Mouse (Mus musculus) heart, embryonic 16.5 days (tissue): Measurements from ENCODE around the gene Gm20390. TPM values are rescaled to one million over a fixed set of nuclear protein-coding genes. Genes with fewer than 3 reads are reported as not detected.

Source experiments
- ATAC-seq: fragments of 200-750 bp; cut with Nextera tagmentation; replicated peaks from 2 replicates; pipeline ENCODE4 v1.8.0; 2017; ENCODE audit warnings: moderate number of reproducible peaks; ENCODE audit not compliant: insufficient read depth, low FRiP score; ENCODE audit errors: extremely low read depth
- H3K27ac ChIP-seq: fragments of 300-500 bp; sonication (generic); 2 replicates; pipeline ENCODE4 v1.5.1; 2014; ENCODE audit warnings: mild to moderate bottlenecking, low read length, control low read depth, moderate library complexity
- H3K27me3 ChIP-seq: fragments of 300-500 bp; sonication (generic); 2 replicates; pipeline ENCODE4 v1.6.1; 2014; ENCODE audit warnings: low read length, mixed read lengths; ENCODE audit not compliant: control insufficient read depth, insufficient read depth
- H3K36me3 ChIP-seq: fragments of 300-500 bp; sonication (generic); 2 replicates; pipeline ENCODE4 v1.6.1; 2014; ENCODE audit not compliant: control insufficient read depth, insufficient read depth
- H3K4me1 ChIP-seq: fragments of 300-500 bp; sonication (generic); 2 replicates; pipeline ENCODE4 v1.6.1; 2014; ENCODE audit warnings: low read length, mixed read lengths; ENCODE audit not compliant: control insufficient read depth, insufficient read depth
- H3K4me2 ChIP-seq: fragments of 300-500 bp; sonication (generic); 2 replicates; pipeline ENCODE4 v1.6.1; 2014; ENCODE audit warnings: low read depth, mild to moderate bottlenecking, control low read depth, low read length
- H3K4me3 ChIP-seq: fragments of 300-500 bp; sonication (generic); 2 replicates; pipeline ENCODE4 v1.5.1; 2014; ENCODE audit warnings: mild to moderate bottlenecking, control low read depth, low read length
- H3K9ac ChIP-seq: fragments of 300-500 bp; sonication (generic); 2 replicates; pipeline ENCODE4 v1.6.1; 2014; ENCODE audit warnings: low read length, control low read depth
- H3K9me3 ChIP-seq: fragments of 300-500 bp; sonication (generic); replicated peaks from 2 replicates; pipeline ENCODE4 v1.6.1; 2016; ENCODE audit warnings: low read length; ENCODE audit not compliant: control insufficient read depth
- WGBS: fragments of 180-500 bp; shearing (Covaris S2); extraction: QIAGEN DNeasy Blood & Tissue Kit; methylation state at CpG from one replicate; pipeline ENCODE4 v1.1.7; 2014; 5-methylcytosine and 5-hydroxymethylcytosine counted together
- polyA plus RNA-seq: library from polyadenylated mRNA; unstranded; fragments of >200 nt; fragmentation: Nextera tagmentation; extraction: Ambion mirVana; gene quantifications from 2 replicates; pipeline ENCODE4 v1.2.1, GENCODE M21; 2015

Gene Gm20390
- 182 and 233 TPM in 2 replicates for polyA plus RNA-seq

- H3K9ac ChIP-seq, result peak within 1 kb of the TSS; percentile 85
- WGBS, result under 1% methylated on average over 40 of the region's 40 CpGs
Measured at GRCm38 (mm10) chr11:93968005-93968847, at the start of gene Gm20390, which contains the start of gene Nme1. TSS of gene Gm20390 (minus strand) at chr11:93968293. TSS of gene Nme1 (minus strand) at chr11:93968521.

GRCm38 (mm10) chr11:94003346-94003745 lies 35.3 kb upstream of the Gm20390 start:
- WGBS, result 89% methylated on average over 2 of the region's 2 CpGs
- Histone ChIP-seq H3K9ac (no peak overlapping the region), H3K27ac (no peak overlapping the region), H3K4me3 (no peak overlapping the region), H3K4me2 (no peak overlapping the region), H3K4me1 (peaks cover 3% of the 10 kb centered on the region), H3K9me3 (no peaks in the 10 kb centered on the region), H3K27me3 (no peaks in the 10 kb centered on the region), H3K36me3 (no peaks in the 10 kb centered on the region; the same call in 1 of the 2 replicates)
- no peak for ATAC-seq

More at GRCm38 (mm10) chr11:93968005-93968847, at the start of gene Gm20390, which contains the start of gene Nme1:
- H3K27me3 ChIP-seq, result no peaks in the 10 kb centered on the region
- ATAC-seq, result peak; percentile 95
- peaks cover 18% of the 10 kb centered on the region for H3K36me3 ChIP-seq
- peak within 1 kb of the TSS; percentile 88 for H3K4me3 ChIP-seq
- peaks cover 13% of the 10 kb centered on the region for H3K4me1 ChIP-seq
- no peaks in the 10 kb centered on the region for H3K9me3 ChIP-seq
- H3K4me2 ChIP-seq, result peak within 1 kb of the TSS; percentile 88
- H3K27ac ChIP-seq, result peak within 1 kb of the TSS; percentile 79

GRCm38 (mm10) chr11:93999276-93999675 lies 31.2 kb upstream of the Gm20390 start:
- H3K4me2 ChIP-seq, result no peak overlapping the region
- no peaks in the 10 kb centered on the region for H3K27me3 ChIP-seq
- H3K9me3 ChIP-seq, result no peaks in the 10 kb centered on the region
- H3K4me3 ChIP-seq, result no peak overlapping the region
- H3K9ac ChIP-seq, result no peak overlapping the region
- H3K4me1 ChIP-seq, result peaks cover 23% of the 10 kb centered on the region
- H3K36me3 ChIP-seq, result no peaks in the 10 kb centered on the region; the same call in 1 of the 2 replicates
- H3K27ac ChIP-seq, result no peak overlapping the region
- ATAC-seq, result no peak

- H3K27me3 ChIP-seq, result no peaks in the 10 kb centered on the region
- no peaks in the 10 kb centered on the region for H3K9me3 ChIP-seq
- WGBS, result 25% methylated on average over 13 of the region's 13 CpGs
- peak overlapping the region; percentile 63 for H3K4me2 ChIP-seq
- no peaks in the 10 kb centered on the region; the same call in 1 of the 2 replicates for H3K36me3 ChIP-seq
- no peak for ATAC-seq
- peak overlapping the region; percentile 100 for H3K4me3 ChIP-seq
- peak overlapping the region; percentile 98 for H3K9ac ChIP-seq
- peaks cover 23% of the 10 kb centered on the region for H3K4me1 ChIP-seq
- no peak overlapping the region; the same call in 1 of the 2 replicates for H3K27ac ChIP-seq
Measured at GRCm38 (mm10) chr11:93997141-93997775, 29.2 kb upstream of the Gm20390 start.

GRCm38 (mm10) chr11:93996306-93997140 lies 28.4 kb upstream of the Gm20390 start:
- H3K27me3 ChIP-seq, result no peaks in the 10 kb centered on the region
- peak overlapping the region; percentile 98 for H3K9ac ChIP-seq
- H3K4me3 ChIP-seq, result peak overlapping the region; percentile 100
- H3K27ac ChIP-seq, result peak overlapping the region; percentile 98
- WGBS, result under 1% methylated on average over 58 of the region's 58 CpGs
- H3K9me3 ChIP-seq, result no peaks in the 10 kb centered on the region
- H3K4me2 ChIP-seq, result peak overlapping the region; percentile 63
- no peaks in the 10 kb centered on the region for H3K36me3 ChIP-seq
- peaks cover 23% of the 10 kb centered on the region for H3K4me1 ChIP-seq
- ATAC-seq, result peak; percentile 26; the same call in 1 of the 2 replicates

GRCm38 (mm10) chr11:93995720-93996305 lies 27.7 kb upstream of the Gm20390 start, which contains the start of gene Spag9:
TSS of gene Spag9 (plus strand) at chr11:93996091.
- Histone ChIP-seq H3K4me3 (peak within 1 kb of the TSS; percentile 100), H3K4me1 (peaks cover 23% of the 10 kb centered on the region), H3K27ac (peak within 1 kb of the TSS; percentile 100), H3K9ac (peak within 1 kb of the TSS; percentile 98), H3K27me3 (no peaks in the 10 kb centered on the region), H3K4me2 (peak within 1 kb of the TSS; percentile 75), H3K9me3 (no peaks in the 10 kb centered on the region), H3K36me3 (no peaks in the 10 kb centered on the region)
- peak; percentile 93 for ATAC-seq
- WGBS, result under 1% methylated on average over 44 of the region's 70 CpGs

- no peaks in the 10 kb centered on the region for H3K9me3 ChIP-seq
- peak overlapping the region; percentile 80 for H3K9ac ChIP-seq
- H3K36me3 ChIP-seq, result no peaks in the 10 kb centered on the region
- peak overlapping the region; percentile 100 for H3K27ac ChIP-seq
- H3K27me3 ChIP-seq, result no peaks in the 10 kb centered on the region
- peaks cover 23% of the 10 kb centered on the region for H3K4me1 ChIP-seq
- under 1% methylated on average over 15 of the region's 15 CpGs for WGBS
- ATAC-seq, result peak; percentile 69
- peak overlapping the region; percentile 75 for H3K4me2 ChIP-seq
- H3K4me3 ChIP-seq, result peak overlapping the region; percentile 100
Measured at GRCm38 (mm10) chr11:93995111-93995719, 27.1 kb upstream of the Gm20390 start.

GRCm38 (mm10) chr11:93994531-93994930 lies 26.4 kb upstream of the Gm20390 start:
- H3K9ac ChIP-seq, result peak overlapping the region; percentile 80
- WGBS, result 48% methylated on average over 5 of the region's 5 CpGs
- H3K27me3 ChIP-seq, result no peaks in the 10 kb centered on the region
- H3K27ac ChIP-seq, result peak overlapping the region; percentile 100
- peak overlapping the region; percentile 100 for H3K4me3 ChIP-seq
- no peaks in the 10 kb centered on the region for H3K9me3 ChIP-seq
- no peak for ATAC-seq
- peaks cover 23% of the 10 kb centered on the region for H3K4me1 ChIP-seq
- H3K36me3 ChIP-seq, result no peaks in the 10 kb centered on the region
- H3K4me2 ChIP-seq, result peak overlapping the region; percentile 75
